Mouse (Mus musculus) macrophage (primary cell): Measurements from ENCODE around the gene Cib1. TPM values are rescaled to one million over a fixed set of nuclear protein-coding genes. Genes with fewer than 3 reads are reported as not detected.

Source experiments
- H3K27ac ChIP-seq: fragments of 350-480 bp; formaldehyde crosslinking; 2 replicates; pipeline ENCODE4 v1.9.0; 2021
- H3K36me3 ChIP-seq: fragments of 350-480 bp; formaldehyde crosslinking; 2 replicates; pipeline ENCODE4 v1.9.0; 2021; ENCODE audit errors: inconsistent target
- H3K4me3 ChIP-seq: fragments of 350-480 bp; formaldehyde crosslinking; 2 replicates; pipeline ENCODE4 v1.9.0; 2021; ENCODE audit errors: inconsistent target
- H3K79me2 ChIP-seq: fragments of 350-480 bp; formaldehyde crosslinking; 2 replicates; pipeline ENCODE4 v1.9.0; 2021; ENCODE audit errors: inconsistent target
- WGBS: methylation state at CpG from one replicate; pipeline ENCODE4 v1.1.7; 2026; ENCODE audit warnings: inconsistent platforms; ENCODE audit not compliant: missing documents; 5-methylcytosine and 5-hydroxymethylcytosine counted together
- polyA plus RNA-seq: library from polyadenylated mRNA; stranded (reverse); fragments of 250-400 nt; gene quantifications from 3 replicates; pipeline ENCODE4 v1.2.4, GENCODE M21; 2018; ENCODE audit warnings: inconsistent platforms

The Cib1 gene
- polyA plus RNA-seq, 1 experiment from 2014 or later: 28.5 TPM

DNA sequence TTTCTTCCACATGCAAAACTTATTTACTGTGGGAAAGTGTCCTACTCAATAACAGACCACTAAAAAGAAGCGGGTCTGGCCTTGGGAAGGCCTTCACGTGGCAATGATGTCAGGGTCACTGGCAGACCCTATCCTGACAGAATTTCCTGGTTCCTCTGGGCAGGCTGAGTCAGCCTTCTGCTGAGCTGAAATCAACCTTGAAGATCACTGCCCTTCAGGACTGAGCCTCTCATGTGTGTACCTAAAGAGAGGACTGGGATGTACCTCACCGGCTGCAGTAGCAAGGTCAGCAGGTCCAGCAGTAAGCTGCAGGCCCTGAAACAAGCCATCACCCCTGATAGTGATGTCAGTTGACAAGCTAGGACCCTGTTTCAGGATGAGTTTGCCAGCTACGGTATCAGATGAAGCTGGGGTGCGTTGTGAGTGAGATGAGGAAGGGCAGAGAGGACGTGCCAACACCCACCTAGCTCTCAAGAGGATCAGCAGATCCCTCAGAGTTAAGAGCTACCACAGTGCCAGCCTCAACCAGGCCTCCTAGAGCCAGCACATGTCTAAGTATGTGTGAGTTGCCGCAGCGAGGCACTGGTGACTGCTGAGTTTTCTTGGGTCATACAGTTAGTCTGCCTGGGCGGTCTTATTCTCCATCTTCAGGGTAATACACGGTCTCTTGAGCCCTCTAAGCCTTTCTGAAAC is 54.4 kb downstream of the Cib1 start:
- WGBS: 94% methylated on average over 10 of the region's 10 CpGs
- Histone ChIP-seq H3K79me2 (no peaks in the 10 kb centered on the region), H3K27ac (no peak overlapping the region), H3K36me3 (no peaks in the 10 kb centered on the region), H3K4me3 (no peak overlapping the region)

DNA sequence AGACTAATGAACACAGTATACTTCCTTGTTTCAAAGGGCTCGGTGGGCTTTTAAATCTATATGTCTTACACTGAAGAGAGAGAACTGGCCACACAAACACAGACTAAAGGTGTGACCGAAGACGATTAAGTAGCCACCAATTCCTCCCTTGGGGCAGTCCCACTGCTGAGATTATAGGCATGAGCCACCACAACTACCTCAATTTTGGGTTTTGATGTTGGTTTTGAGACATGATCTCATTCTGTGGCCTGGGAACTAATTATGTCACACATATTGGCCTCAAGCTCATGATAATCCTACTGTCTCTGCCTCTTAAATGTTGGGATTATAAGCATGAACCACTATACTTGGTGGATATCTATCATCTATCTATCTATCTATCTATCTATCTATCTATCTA is 55.2 kb downstream of the Cib1 start:
- Histone ChIP-seq H3K36me3 (no peaks in the 10 kb centered on the region), H3K27ac (no peak overlapping the region), H3K79me2 (no peaks in the 10 kb centered on the region), H3K4me3 (no peak overlapping the region)
- 51% methylated on average over 3 of the region's 3 CpGs for WGBS

Other genes with a start within 250 kb of the Cib1 start
- gene Zfp710, start 208.0 kb downstream of the Cib1 start, polyA plus RNA-seq: 33.7 to 69.0 TPM (median 50.1 TPM) in 3 replicates
- 72.5 to 101 TPM (median 88.0 TPM) in 3 replicates for gene Idh2, start 117.4 kb downstream of the Cib1 start, polyA plus RNA-seq
- 6.0 to 23.1 TPM (median 10.0 TPM) in 3 replicates for gene Sema4b, start 46.0 kb downstream of the Cib1 start, polyA plus RNA-seq
- 2.7 to 3.2 TPM (median 3.1 TPM) in 3 replicates for gene Gdpgp1, start 52 bp upstream of the Cib1 start, polyA plus RNA-seq
- 0.06 to 0.07 TPM in 2 of 3 replicates, not detected in the other for gene Ttll13, start 13.6 kb upstream of the Cib1 start, polyA plus RNA-seq
- 10.5 to 19.3 TPM (median 14.7 TPM) in 3 replicates for gene Ngrn, start 28.4 kb upstream of the Cib1 start, polyA plus RNA-seq
- 9.4 to 14.3 TPM (median 12.9 TPM) in 3 replicates for gene Vps33b, start 36.8 kb upstream of the Cib1 start, polyA plus RNA-seq
- gene Prc1, start 61.6 kb upstream of the Cib1 start, polyA plus RNA-seq: 2.1 to 15.2 TPM (median 9.7 TPM) in 3 replicates
- gene Rccd1, start 91.6 kb upstream of the Cib1 start, polyA plus RNA-seq: 2.3 to 2.8 TPM (median 2.4 TPM) in 3 replicates
- gene Unc45a, start 108.2 kb upstream of the Cib1 start, polyA plus RNA-seq: 14.3 to 19.5 TPM (median 16.2 TPM) in 3 replicates
- gene Hddc3, start 110.3 kb upstream of the Cib1 start, polyA plus RNA-seq: 6.0 to 14.5 TPM (median 10.1 TPM) in 3 replicates
- gene Man2a2, start 138.6 kb upstream of the Cib1 start, polyA plus RNA-seq: 15.9 to 83.7 TPM (median 73.2 TPM) in 3 replicates
- 96.8 to 128 TPM (median 114 TPM) in 3 replicates for gene Fes, start 155.1 kb upstream of the Cib1 start, polyA plus RNA-seq
- gene Furin, start 172.6 kb upstream of the Cib1 start, polyA plus RNA-seq: 37.1 to 65.0 TPM (median 49.0 TPM) in 3 replicates